Mouse (Mus musculus) stomach, embryonic 14.5 days (tissue): ENCODE measurements around the gene Sorcs2. TPM values are rescaled to one million over a fixed set of nuclear protein-coding genes. Genes with fewer than 3 reads are reported as not detected.
A peak's percentile ranks its signal among the peaks of the same experiment; 100 is the strongest.

ENCODE experiments used
- ATAC-seq: fragments of 200-750 bp; cut with Nextera tagmentation; 2 replicates; pipeline ENCODE4 v1.8.0; 2017; ENCODE audit warnings: low read depth, moderate TSS enrichment; ENCODE audit not compliant: insufficient number of reproducible peaks, insufficient read depth, low FRiP score
- H3K27ac ChIP-seq: fragments of 300-500 bp; sonication (generic); 2 replicates; pipeline ENCODE4 v1.5.1; 2014; ENCODE audit warnings: mild to moderate bottlenecking, low read length, moderate library complexity, mixed read lengths
- H3K27me3 ChIP-seq: fragments of 300-500 bp; sonication (generic); 2 replicates; pipeline ENCODE4 v1.6.1; 2014; ENCODE audit warnings: low read length, control low read depth, mixed read lengths; ENCODE audit not compliant: control insufficient read depth, insufficient read depth
- H3K36me3 ChIP-seq: fragments of 300-500 bp; sonication (generic); 2 replicates; pipeline ENCODE4 v1.6.1; 2014; ENCODE audit warnings: mild to moderate bottlenecking, control low read depth, low read length, moderate library complexity, mixed read lengths; ENCODE audit not compliant: control insufficient read depth, insufficient read depth
- H3K4me1 ChIP-seq: fragments of 300-500 bp; sonication (generic); 2 replicates; pipeline ENCODE4 v1.6.1; 2014; ENCODE audit warnings: low read length, control low read depth, mixed read lengths; ENCODE audit not compliant: control insufficient read depth, insufficient read depth
- H3K4me2 ChIP-seq: fragments of 300-500 bp; sonication (generic); replicated peaks from 2 replicates; pipeline ENCODE4 v1.6.1; 2014; ENCODE audit warnings: low read depth, low read length, control low read depth
- H3K4me3 ChIP-seq: fragments of 300-500 bp; sonication (generic); 2 replicates; pipeline ENCODE4 v1.5.1; 2014; ENCODE audit warnings: low read depth, low read length, control low read depth
- H3K9ac ChIP-seq: fragments of 300-500 bp; sonication (generic); replicated peaks from 2 replicates; pipeline ENCODE4 v1.6.1; 2014; ENCODE audit warnings: low read depth, mild to moderate bottlenecking, control low read depth, low read length, moderate library complexity, mixed read lengths
- H3K9me3 ChIP-seq: fragments of 300-500 bp; sonication (generic); 2 replicates; pipeline ENCODE4 v1.6.1; 2016; ENCODE audit warnings: low read depth, low read length, control low read depth; ENCODE audit not compliant: control insufficient read depth
- WGBS: fragments of 180-500 bp; shearing (Covaris S2); extraction: QIAGEN DNeasy Blood & Tissue Kit; methylation state at CpG from one replicate; pipeline ENCODE4 v1.1.7; 2014; 5-methylcytosine and 5-hydroxymethylcytosine counted together
- polyA plus RNA-seq: library from polyadenylated mRNA; unstranded; fragments of >200 nt; fragmentation: Nextera tagmentation; extraction: Ambion mirVana; gene quantifications from 2 replicates; pipeline ENCODE4 v1.2.1, GENCODE M21; 2014

Gene Sorcs2
- polyA plus RNA-seq, 1 experiment from 2014 or later: 14.5 TPM

DNA sequence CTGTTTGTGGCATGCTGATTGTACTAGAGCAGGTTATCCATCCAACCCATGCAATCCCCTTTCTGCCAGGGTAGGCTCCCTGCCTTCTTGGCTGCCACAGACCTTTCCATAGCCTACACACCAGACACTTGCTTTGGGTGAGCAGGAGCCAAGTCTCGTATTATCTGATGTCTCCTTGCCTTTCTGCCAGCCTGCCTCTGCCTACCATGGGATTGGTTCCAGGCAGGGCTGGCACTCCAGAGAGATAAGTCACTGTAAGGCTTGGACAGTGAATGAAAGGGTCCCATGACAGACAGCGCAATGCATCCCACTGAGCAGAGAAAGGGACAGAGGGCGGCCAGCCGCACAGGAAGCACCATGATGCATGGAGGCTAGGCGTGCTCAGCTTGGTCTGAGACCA, 358.3 kb downstream of the Sorcs2 start:
- H3K4me1 ChIP-seq: peaks cover 19% of the 10 kb centered on the region
- no peaks in the 10 kb centered on the region for H3K27me3 ChIP-seq
- no peaks in the 10 kb centered on the region; the same call in 1 of the 2 replicates for H3K36me3 ChIP-seq
- no peak for ATAC-seq
- WGBS: 91% methylated on average over 5 of the region's 5 CpGs
- no peak overlapping the region for H3K4me2 ChIP-seq
- no peak overlapping the region for H3K9ac ChIP-seq
- no peak overlapping the region for H3K4me3 ChIP-seq
- H3K9me3 ChIP-seq: no peaks in the 10 kb centered on the region
- H3K27ac ChIP-seq: no peak overlapping the region

GRCm38 (mm10) chr5:36033531-36034426, 364.2 kb downstream of the Sorcs2 start:
- no peak overlapping the region; the same call in 1 of the 2 replicates for H3K27ac ChIP-seq

DNA sequence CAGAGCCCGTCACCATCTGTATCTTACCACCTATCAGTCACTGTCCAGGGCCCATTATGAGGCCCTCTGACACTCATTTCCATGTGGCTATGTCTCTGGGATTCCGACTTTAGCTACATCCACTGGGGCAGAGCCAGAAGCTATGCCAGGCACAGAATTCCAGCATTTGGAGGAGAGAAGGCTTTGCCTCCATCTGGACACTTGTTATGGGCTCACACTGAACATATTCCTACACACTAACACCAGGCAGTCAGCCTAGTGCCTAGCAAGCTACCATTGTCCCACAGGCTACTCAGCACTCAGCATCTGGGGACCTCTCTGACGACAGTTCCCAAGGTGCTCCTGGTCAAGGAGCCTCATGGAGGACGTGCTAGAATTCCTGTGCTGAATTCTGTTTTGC, 372.9 kb downstream of the Sorcs2 start:
- Histone ChIP-seq H3K27ac (no peak overlapping the region), H3K36me3 (no peaks in the 10 kb centered on the region; the same call in 1 of the 2 replicates), H3K4me3 (no peak overlapping the region), H3K9ac (no peak overlapping the region), H3K4me2 (no peak overlapping the region), H3K4me1 (no peaks in the 10 kb centered on the region), H3K9me3 (no peaks in the 10 kb centered on the region), H3K27me3 (no peaks in the 10 kb centered on the region)
- 79% methylated on average over 4 of the region's 4 CpGs for WGBS
- ATAC-seq: no peak

More at GRCm38 (mm10) chr5:36033531-36034426, 364.2 kb downstream of the Sorcs2 start:
- Histone ChIP-seq H3K4me1 (no peaks in the 10 kb centered on the region; the same call in 1 of the 2 replicates), H3K36me3 (no peaks in the 10 kb centered on the region; the same call in 1 of the 2 replicates), H3K9ac (no peak overlapping the region), H3K4me3 (no peak overlapping the region), H3K27me3 (no peaks in the 10 kb centered on the region), H3K9me3 (no peaks in the 10 kb centered on the region), H3K4me2 (no peak overlapping the region)
- peak; percentile 42; the same call in 1 of the 2 replicates for ATAC-seq
- 48% methylated on average over 8 of the region's 8 CpGs for WGBS

GRCm38 (mm10) chr5:36024003-36024685, 373.8 kb downstream of the Sorcs2 start:
- H3K4me2 ChIP-seq: no peak overlapping the region
- WGBS: 82% methylated on average over 9 of the region's 9 CpGs

DNA sequence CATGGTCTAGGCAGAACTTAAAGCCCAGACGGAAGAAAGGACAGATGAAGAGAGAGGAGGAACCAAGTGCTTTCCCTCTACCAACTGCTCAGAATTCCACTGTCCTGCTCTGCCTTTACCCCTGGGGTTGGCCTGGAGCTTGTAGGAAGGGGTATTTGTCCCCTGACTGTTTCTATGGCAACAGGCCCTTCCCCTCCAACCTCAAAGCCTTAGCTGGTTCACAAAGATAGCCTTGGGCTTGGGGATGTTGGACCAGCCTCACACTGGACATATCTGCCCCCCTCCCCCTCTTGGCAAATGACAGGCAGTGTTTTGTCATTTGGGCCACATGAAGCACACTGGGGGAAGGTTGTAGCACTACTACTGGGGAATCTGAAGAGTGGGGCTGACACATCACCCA, 375.6 kb downstream of the Sorcs2 start:
- no peak overlapping the region for H3K27ac ChIP-seq
- no peak overlapping the region for H3K4me2 ChIP-seq
- no peak overlapping the region for H3K9ac ChIP-seq
- no peaks in the 10 kb centered on the region for H3K9me3 ChIP-seq
- 92% methylated on average over 1 of the region's 1 CpGs for WGBS
- no peaks in the 10 kb centered on the region for H3K4me1 ChIP-seq
- H3K36me3 ChIP-seq: no peaks in the 10 kb centered on the region; the same call in none of the 2 replicates
- ATAC-seq: no peak
- no peak overlapping the region for H3K4me3 ChIP-seq
- H3K27me3 ChIP-seq: no peaks in the 10 kb centered on the region

More at GRCm38 (mm10) chr5:36024003-36024685, 373.8 kb downstream of the Sorcs2 start:
- Histone ChIP-seq H3K4me3 (no peak overlapping the region), H3K9ac (no peak overlapping the region), H3K9me3 (no peaks in the 10 kb centered on the region), H3K36me3 (no peaks in the 10 kb centered on the region; the same call in 1 of the 2 replicates), H3K27me3 (no peaks in the 10 kb centered on the region), H3K27ac (no peak overlapping the region), H3K4me1 (no peaks in the 10 kb centered on the region)
- ATAC-seq: no peak

GRCm38 (mm10) chr5:36021091-36021490, 376.8 kb downstream of the Sorcs2 start:
- Histone ChIP-seq H3K4me2 (no peak overlapping the region), H3K27me3 (no peaks in the 10 kb centered on the region), H3K4me1 (no peaks in the 10 kb centered on the region), H3K36me3 (no peaks in the 10 kb centered on the region; the same call in none of the 2 replicates), H3K9ac (no peak overlapping the region), H3K27ac (no peak overlapping the region), H3K9me3 (no peaks in the 10 kb centered on the region), H3K4me3 (no peak overlapping the region)
- WGBS: 83% methylated on average over 3 of the region's 3 CpGs
- ATAC-seq: no peak

- H3K9me3 ChIP-seq: no peaks in the 10 kb centered on the region
- no peaks in the 10 kb centered on the region for H3K27me3 ChIP-seq
- no peak overlapping the region for H3K9ac ChIP-seq
- no peak overlapping the region for H3K27ac ChIP-seq
- H3K36me3 ChIP-seq: no peaks in the 10 kb centered on the region; the same call in none of the 2 replicates
- WGBS: 83% methylated on average over 3 of the region's 3 CpGs
- H3K4me2 ChIP-seq: no peak overlapping the region
- H3K4me3 ChIP-seq: no peak overlapping the region
- ATAC-seq: no peak
- H3K4me1 ChIP-seq: no peaks in the 10 kb centered on the region; the same call in 1 of the 2 replicates
These were observed 379.6 kb downstream of the Sorcs2 start for GRCm38 (mm10) chr5:36018366-36018765.

- 79% methylated on average over 4 of the region's 4 CpGs for WGBS
- no peak for ATAC-seq
- H3K27me3 ChIP-seq: no peaks in the 10 kb centered on the region
- H3K9me3 ChIP-seq: no peaks in the 10 kb centered on the region
- H3K27ac ChIP-seq: no peak overlapping the region
- H3K4me1 ChIP-seq: no peaks in the 10 kb centered on the region; the same call in 1 of the 2 replicates
- H3K4me2 ChIP-seq: no peak overlapping the region
- H3K4me3 ChIP-seq: no peak overlapping the region
- H3K9ac ChIP-seq: no peak overlapping the region
- no peaks in the 10 kb centered on the region for H3K36me3 ChIP-seq
These were observed 388.5 kb downstream of the Sorcs2 start for GRCm38 (mm10) chr5:36009405-36009804.
